Mouse (Mus musculus): Measurements from ENCODE around the gene Robo3.

DNA sequence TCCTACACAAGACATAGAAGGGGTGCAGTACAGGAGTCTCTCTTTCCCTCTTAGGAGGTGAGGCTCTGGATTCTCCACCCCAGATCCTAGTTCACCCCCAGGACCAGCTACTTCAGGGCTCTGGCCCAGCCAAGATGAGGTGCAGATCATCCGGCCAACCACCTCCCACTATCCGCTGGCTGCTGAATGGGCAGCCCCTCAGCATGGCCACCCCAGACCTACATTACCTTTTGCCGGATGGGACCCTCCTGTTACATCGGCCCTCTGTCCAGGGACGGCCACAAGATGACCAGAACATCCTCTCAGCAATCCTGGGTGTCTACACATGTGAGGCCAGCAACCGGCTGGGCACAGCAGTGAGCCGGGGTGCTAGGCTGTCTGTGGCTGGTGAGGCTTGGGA is 30.5 kb downstream of the Robo3 start:
- TF ChIP-seq POLR2A (IDR thresholded peaks at IDR 0.05; ENCODE audit: extremely low read depth, insufficient read depth, low read length), result no peak
- no peak for TF ChIP-seq CTCF (IDR thresholded peaks at IDR 0.05; ENCODE audit: extremely low read depth, insufficient read depth, low read length)

Data from cortical plate, adult 2 months (tissue).